13 mouse cellular contexts compared by ENCODE assay signal in genomic region chr11:93987026-93987425, GRCm38 (mm10). TPM values are rescaled to one million over a fixed set of nuclear protein-coding genes. Genes with fewer than 3 reads are reported as not detected.
DNase-seq lines count a peak whose midpoint lies in the region; ATAC-seq and TF ChIP-seq lines count a peak whose summit lies in the region.
"Had no signal": no experiment of that assay in that cellular context is flagged by ENCODE, and none has a peak within 500 bp of the region (broad histone marks: within the 10 kb centered on the region; RNA-seq: fewer than 3 reads in every experiment).

No protein-coding gene starts in this region.

- H3K4me1 ChIP-seq in heart, embryonic 10.5 days: peaks cover 11% of the 10 kb centered on the region
- no peaks in the 10 kb centered on the region; the same call in none of the 2 replicates for H3K4me1 ChIP-seq in lung, embryonic 14.5 days (ENCODE audit: insufficient read depth)
- H3K4me1 ChIP-seq in heart, embryonic 16.5 days (ENCODE audit: control insufficient read depth, insufficient read depth, low read length): peaks cover 19% of the 10 kb centered on the region
- no peaks in the 10 kb centered on the region for H3K4me1 ChIP-seq in forebrain, postnatal 0 days (ENCODE audit: insufficient read depth)
- H3K4me1 ChIP-seq: neural tube, embryonic 12.5 days had no signal

- H3K9me3 ChIP-seq in heart, embryonic 10.5 days: no peaks in the 10 kb centered on the region
- no peaks in the 10 kb centered on the region for H3K9me3 ChIP-seq in lung, embryonic 14.5 days (ENCODE audit: low read depth, low read length)
- H3K9me3 ChIP-seq in heart, embryonic 16.5 days (replicated peaks; ENCODE audit: control insufficient read depth, low read length): no peaks in the 10 kb centered on the region
- H3K9me3 ChIP-seq in forebrain, postnatal 0 days (ENCODE audit: low read length): no peaks in the 10 kb centered on the region
- H3K9me3 ChIP-seq: neural tube, embryonic 12.5 days had no signal

- peak overlapping the region; percentile 81 for H3K27ac ChIP-seq in heart, embryonic 10.5 days
- peak overlapping the region; percentile 48; the same call in 1 of the 2 replicates for H3K27ac ChIP-seq in lung, embryonic 14.5 days (ENCODE audit: low read depth)
- peak overlapping the region; percentile 96 for H3K27ac ChIP-seq in heart, embryonic 16.5 days (ENCODE audit: low read length)
- H3K27ac ChIP-seq in forebrain, postnatal 0 days (ENCODE audit: low read depth, low read length): no peak overlapping the region
- H3K27ac ChIP-seq: neural tube, embryonic 12.5 days had no signal

- intact Hi-C loops in heart, postnatal 14 days (cut with DNase I): no loop called here

- H3K9ac ChIP-seq in lung, embryonic 14.5 days: no peak overlapping the region
- H3K9ac ChIP-seq in heart, embryonic 16.5 days (ENCODE audit: low read length): no peak overlapping the region; the same call in none of the 2 replicates
- H3K9ac ChIP-seq in forebrain, postnatal 0 days: no peak overlapping the region
- H3K9ac ChIP-seq: neural tube, embryonic 12.5 days had no signal

- H3K4me3 ChIP-seq in heart, embryonic 10.5 days: no peak overlapping the region
- H3K4me3 ChIP-seq in lung, embryonic 14.5 days (ENCODE audit: low read depth, low read length): no peak overlapping the region
- H3K4me3 ChIP-seq in heart, embryonic 16.5 days (ENCODE audit: low read length): no peak overlapping the region
- H3K4me3 ChIP-seq in forebrain, postnatal 0 days (ENCODE audit: low read depth, low read length): no peak overlapping the region
- H3K4me3 ChIP-seq: neural tube, embryonic 12.5 days had no signal

- H3K27me3 ChIP-seq in heart, embryonic 10.5 days (ENCODE audit: insufficient read depth, poor library complexity, severe bottlenecking): no peaks in the 10 kb centered on the region
- no peaks in the 10 kb centered on the region for H3K27me3 ChIP-seq in lung, embryonic 14.5 days (ENCODE audit: insufficient read depth, low read length)
- H3K27me3 ChIP-seq in heart, embryonic 16.5 days (ENCODE audit: control insufficient read depth, insufficient read depth, low read length): no peaks in the 10 kb centered on the region
- H3K27me3 ChIP-seq in splenic B cell, adult 2 months (ENCODE audit: control insufficient read depth, insufficient read depth, low read length, poor library complexity, severe bottlenecking): no peaks in the 10 kb centered on the region
- no peaks in the 10 kb centered on the region for H3K27me3 ChIP-seq in forebrain, postnatal 0 days (ENCODE audit: insufficient read depth, low read length)
- H3K27me3 ChIP-seq: neural tube, embryonic 12.5 days had no signal

- no peak overlapping the region for H3K4me2 ChIP-seq in lung, embryonic 14.5 days
- H3K4me2 ChIP-seq in heart, embryonic 16.5 days (ENCODE audit: low read depth, low read length): peak overlapping the region; percentile 3; the same call in 1 of the 2 replicates
- H3K4me2 ChIP-seq in forebrain, postnatal 0 days (ENCODE audit: low read depth): no peak overlapping the region
- H3K4me2 ChIP-seq: neural tube, embryonic 12.5 days had no signal

- WGBS in heart, embryonic 10.5 days: 77% methylated on average over 4 of the region's 4 CpGs
- WGBS in lung, embryonic 14.5 days: 84% methylated on average over 4 of the region's 4 CpGs
- 77% methylated on average over 4 of the region's 4 CpGs for WGBS in heart, embryonic 16.5 days
- 86% methylated on average over 4 of the region's 4 CpGs for WGBS in forebrain, postnatal 0 days

- TF ChIP-seq CTCF in lung, embryonic 14.5 days (IDR thresholded peaks at IDR 0.05; ENCODE audit: low read depth): no peak
- TF ChIP-seq CTCF in forebrain, postnatal 0 days (IDR thresholded peaks at IDR 0.05; ENCODE audit: low read depth): no peak

- H3K36me3 ChIP-seq in heart, embryonic 10.5 days: no peaks in the 10 kb centered on the region
- H3K36me3 ChIP-seq in lung, embryonic 14.5 days (ENCODE audit: insufficient read depth): no peaks in the 10 kb centered on the region
- H3K36me3 ChIP-seq in heart, embryonic 16.5 days (ENCODE audit: control insufficient read depth, insufficient read depth): no peaks in the 10 kb centered on the region
- no peaks in the 10 kb centered on the region for H3K36me3 ChIP-seq in splenic B cell, adult 2 months (ENCODE audit: control insufficient read depth, insufficient read depth, low read length, poor library complexity, severe bottlenecking)
- no peaks in the 10 kb centered on the region for H3K36me3 ChIP-seq in forebrain, postnatal 0 days (ENCODE audit: insufficient read depth)
- H3K36me3 ChIP-seq: neural tube, embryonic 12.5 days had no signal

- no peak for DNase-seq in heart, embryonic 10.5 days (ENCODE audit: low spot score)
- DNase-seq in heart, postnatal 14 days: no peak
- DNase-seq in lung, embryonic 14.5 days: no peak
- no peak for DNase-seq in lung, postnatal 10 days
- DNase-seq in splenic B cell, adult 2 months (ENCODE audit: low read depth, low spot score): peak; percentile 75
- DNase-seq in forebrain, postnatal 0 days: no peak
- DNase-seq in retina, postnatal 1 day: no peak
- DNase-seq: cerebellum, adult 11 months; embryo, embryonic 11 days; right cerebral cortex, postnatal 14 days; thymus, adult 2 months had no signal

- no peak for ATAC-seq in lung, embryonic 14.5 days (ENCODE audit: insufficient read depth)
- ATAC-seq in heart, embryonic 16.5 days (replicated peaks; ENCODE audit: extremely low read depth, insufficient read depth, low FRiP score): no peak
- no peak for ATAC-seq in forebrain, postnatal 0 days

RNA-seq across cellular contexts. Expression of gene Spag9, which starts 8.9 kb away (rescaled TPM):
- 27.8 and 32.4 TPM in 2 replicates for polyA plus RNA-seq in heart, embryonic 10.5 days (2016; fragmentation: Nextera tagmentation; extraction: Ambion mirVana)
- total RNA-seq in heart, postnatal 14 days (2021): 100 to 1,000 TPM; 145 to 146 TPM
- polyA plus RNA-seq in lung, embryonic 14.5 days (2014; fragmentation: Nextera tagmentation; extraction: Ambion mirVana): 55.8 and 57.1 TPM in 2 replicates
- 31.7 and 36.2 TPM in 2 replicates for polyA plus RNA-seq in heart, embryonic 16.5 days (2015; fragmentation: Nextera tagmentation; extraction: Ambion mirVana)
- 127 and 155 TPM in 2 replicates for total RNA-seq in forebrain, postnatal 0 days (2014; rRNA removed)
- polyA plus RNA-seq in forebrain, postnatal 0 days (2015; fragmentation: Nextera tagmentation; extraction: Ambion mirVana): 50.0 and 67.1 TPM in 2 replicates

RNA-seq across cellular contexts. Expression of gene Nme1, which starts 18.7 kb away (rescaled TPM):
- polyA plus RNA-seq in heart, embryonic 10.5 days (2016; fragmentation: Nextera tagmentation; extraction: Ambion mirVana): 188 and 263 TPM in 2 replicates
- total RNA-seq in heart, postnatal 14 days (2021): 10 to 100 TPM; 16.6 to 21.5 TPM
- 168 and 197 TPM in 2 replicates for polyA plus RNA-seq in lung, embryonic 14.5 days (2014; fragmentation: Nextera tagmentation; extraction: Ambion mirVana)
- 68.6 and 104 TPM in 2 replicates for polyA plus RNA-seq in heart, embryonic 16.5 days (2015; fragmentation: Nextera tagmentation; extraction: Ambion mirVana)
- total RNA-seq in forebrain, postnatal 0 days (2014; rRNA removed): 60.0 and 103 TPM in 2 replicates
- polyA plus RNA-seq in forebrain, postnatal 0 days (2015; fragmentation: Nextera tagmentation; extraction: Ambion mirVana): 361 and 415 TPM in 2 replicates

RNA-seq across cellular contexts. Expression of gene Gm20390, which starts 18.9 kb away (rescaled TPM):
- 432 and 461 TPM in 2 replicates for polyA plus RNA-seq in heart, embryonic 10.5 days (2016; fragmentation: Nextera tagmentation; extraction: Ambion mirVana)
- total RNA-seq in heart, postnatal 14 days (2021): 10 to 100 TPM; 16.9 to 26.8 TPM
- 397 and 438 TPM in 2 replicates for polyA plus RNA-seq in lung, embryonic 14.5 days (2014; fragmentation: Nextera tagmentation; extraction: Ambion mirVana)
- 182 and 233 TPM in 2 replicates for polyA plus RNA-seq in heart, embryonic 16.5 days (2015; fragmentation: Nextera tagmentation; extraction: Ambion mirVana)
- total RNA-seq in forebrain, postnatal 0 days (2014; rRNA removed): 90.4 and 115 TPM in 2 replicates
- polyA plus RNA-seq in forebrain, postnatal 0 days (2015; fragmentation: Nextera tagmentation; extraction: Ambion mirVana): 448 and 574 TPM in 2 replicates

RNA-seq across cellular contexts. Expression of gene Nme2, which starts 31.0 kb away (rescaled TPM):
- polyA plus RNA-seq in heart, embryonic 10.5 days (2016; fragmentation: Nextera tagmentation; extraction: Ambion mirVana): 176 and 218 TPM in 2 replicates
- total RNA-seq in heart, postnatal 14 days (2021): 1,000 to 10,000 TPM in 1 of 2 experiments, 100 to 1,000 TPM in 1; 981 to 1,061 TPM
- 272 and 286 TPM in 2 replicates for polyA plus RNA-seq in lung, embryonic 14.5 days (2014; fragmentation: Nextera tagmentation; extraction: Ambion mirVana)
- 408 and 420 TPM in 2 replicates for polyA plus RNA-seq in heart, embryonic 16.5 days (2015; fragmentation: Nextera tagmentation; extraction: Ambion mirVana)
- 299 and 495 TPM in 2 replicates for total RNA-seq in forebrain, postnatal 0 days (2014; rRNA removed)
- 195 and 278 TPM in 2 replicates for polyA plus RNA-seq in forebrain, postnatal 0 days (2015; fragmentation: Nextera tagmentation; extraction: Ambion mirVana)
